Mouse (Mus musculus) limb, embryonic 13.5 days (tissue): ENCODE measurements at regions not wholly inside any gene's neighbourhood (a gene's known extent, or its start where the extent isn't known, plus 50 kb on each side); places are given as distances from the start of the nearest gene placed in this dataset.

Experiments used
- ATAC-seq: fragments of 200-750 bp; cut with Nextera tagmentation; 2 replicates; pipeline ENCODE4 v1.8.0; 2017; ENCODE audit warnings: low read depth, moderate number of reproducible peaks, moderate TSS enrichment; ENCODE audit not compliant: low FRiP score
- H3K27ac ChIP-seq: fragments of 300-500 bp; sonication (generic); 2 replicates; pipeline ENCODE4 v1.5.1; 2015; ENCODE audit warnings: inconsistent platforms, mild to moderate bottlenecking, moderate library complexity
- H3K27me3 ChIP-seq: fragments of 300-500 bp; sonication (generic); 2 replicates; pipeline ENCODE4 v1.6.1; 2015; ENCODE audit warnings: mild to moderate bottlenecking, inconsistent platforms
- H3K36me3 ChIP-seq: fragments of 300-500 bp; sonication (generic); 2 replicates; pipeline ENCODE4 v1.6.1; 2015; ENCODE audit warnings: inconsistent platforms, mild to moderate bottlenecking, moderate library complexity
- H3K4me1 ChIP-seq: fragments of 300-500 bp; sonication (generic); 2 replicates; pipeline ENCODE4 v1.6.1; 2015; ENCODE audit warnings: inconsistent platforms
- H3K4me2 ChIP-seq: fragments of 300-500 bp; sonication (generic); replicated peaks from 2 replicates; pipeline ENCODE4 v1.6.1; 2015; ENCODE audit warnings: inconsistent platforms, mild to moderate bottlenecking, moderate library complexity
- H3K4me3 ChIP-seq: fragments of 300-500 bp; sonication (generic); 2 replicates; pipeline ENCODE4 v1.5.1; 2015; ENCODE audit warnings: moderate library complexity, mild to moderate bottlenecking, inconsistent platforms
- H3K9ac ChIP-seq: fragments of 300-500 bp; sonication (generic); 2 replicates; pipeline ENCODE4 v1.6.1; 2015; ENCODE audit warnings: mild to moderate bottlenecking, inconsistent platforms
- H3K9me3 ChIP-seq: fragments of 300-500 bp; sonication (generic); 2 replicates; pipeline ENCODE4 v1.6.1; 2016; ENCODE audit warnings: inconsistent platforms
- WGBS: fragments of 180-500 bp; shearing (Covaris S2); methylation state at CpG from one replicate; pipeline ENCODE4 v1.1.7; 2015; 5-methylcytosine and 5-hydroxymethylcytosine counted together

DNA sequence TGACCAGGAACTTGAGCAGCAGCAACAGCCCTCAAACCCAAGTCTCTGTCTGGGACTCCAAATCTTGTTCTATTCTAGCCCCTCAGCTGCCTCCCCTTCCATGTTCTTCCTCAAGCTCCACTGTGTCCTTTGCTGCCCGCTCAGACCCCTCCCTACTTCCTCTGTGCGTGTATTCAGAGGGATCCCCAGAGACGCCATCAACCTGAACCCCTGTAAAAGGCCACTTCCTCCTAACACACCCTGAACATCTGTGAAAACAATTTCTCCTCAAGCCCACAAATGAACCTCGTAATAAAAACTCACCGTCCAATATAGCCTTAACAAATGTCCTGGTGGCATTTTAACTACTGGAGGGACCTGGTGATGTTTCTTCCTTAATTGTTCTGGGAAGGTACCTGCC, 1536.0 kb upstream of the Gulo start:
- Histone ChIP-seq H3K9ac (no peak overlapping the region), H3K27ac (0 out of 2 replicates have a peak overlapping the region, but pooled peaks have one; percentile 11), H3K36me3 (no peaks in the 10 kb centered on the region), H3K4me2 (no peak overlapping the region), H3K4me1 (peaks cover 25% of the 10 kb centered on the region), H3K4me3 (no peak overlapping the region), H3K9me3 (peaks cover 19% of the 10 kb centered on the region), H3K27me3 (no peaks in the 10 kb centered on the region)
- WGBS = 23% methylated on average over 5 of the region's 5 CpGs
- no peak for ATAC-seq

GRCm38 (mm10) chr14:67541271-67541711, 1532.3 kb upstream of the Gulo start:
- Histone ChIP-seq H3K4me1 (peaks cover 37% of the 10 kb centered on the region), H3K27ac (peak overlapping the region; percentile 58; the same call in 1 of the 2 replicates), H3K4me3 (no peak overlapping the region), H3K9me3 (peaks cover 16% of the 10 kb centered on the region), H3K9ac (no peak overlapping the region), H3K36me3 (no peaks in the 10 kb centered on the region), H3K27me3 (no peaks in the 10 kb centered on the region), H3K4me2 (no peak overlapping the region)
- ATAC-seq = peak; percentile 70
- WGBS = 24% methylated on average over 4 of the region's 4 CpGs

DNA sequence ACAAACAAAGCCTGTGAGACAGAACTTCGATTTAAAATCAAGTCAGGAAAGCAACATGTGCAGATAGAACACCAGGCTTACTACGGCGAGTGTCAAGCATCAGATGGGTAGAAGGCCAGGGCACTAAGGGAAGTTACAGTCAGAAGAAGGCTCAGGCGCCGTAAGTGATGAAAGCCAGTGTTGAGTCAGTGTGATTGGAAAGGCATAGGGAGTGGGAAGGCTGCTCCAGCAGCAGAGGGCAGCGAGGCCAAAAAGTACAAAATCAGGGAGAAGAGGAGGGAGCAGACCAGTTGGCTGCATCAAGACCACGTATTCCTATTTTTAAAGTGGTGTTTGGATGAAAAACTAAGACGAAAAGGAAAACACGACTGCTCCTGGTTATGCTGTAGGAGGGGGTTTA, 1529.7 kb upstream of the Gulo start:
- H3K27ac ChIP-seq = no peak overlapping the region
- H3K36me3 ChIP-seq = no peaks in the 10 kb centered on the region
- ATAC-seq = no peak
- H3K4me3 ChIP-seq = no peak overlapping the region
- peaks cover 25% of the 10 kb centered on the region for H3K4me1 ChIP-seq
- H3K4me2 ChIP-seq = no peak overlapping the region
- peaks cover 12% of the 10 kb centered on the region for H3K9me3 ChIP-seq
- WGBS = 70% methylated on average over 9 of the region's 9 CpGs
- H3K9ac ChIP-seq = no peak overlapping the region
- H3K27me3 ChIP-seq = no peaks in the 10 kb centered on the region

- ATAC-seq = no peak
These were observed 1528.0 kb upstream of the Gulo start for GRCm38 (mm10) chr14:67536787-67537659.

DNA sequence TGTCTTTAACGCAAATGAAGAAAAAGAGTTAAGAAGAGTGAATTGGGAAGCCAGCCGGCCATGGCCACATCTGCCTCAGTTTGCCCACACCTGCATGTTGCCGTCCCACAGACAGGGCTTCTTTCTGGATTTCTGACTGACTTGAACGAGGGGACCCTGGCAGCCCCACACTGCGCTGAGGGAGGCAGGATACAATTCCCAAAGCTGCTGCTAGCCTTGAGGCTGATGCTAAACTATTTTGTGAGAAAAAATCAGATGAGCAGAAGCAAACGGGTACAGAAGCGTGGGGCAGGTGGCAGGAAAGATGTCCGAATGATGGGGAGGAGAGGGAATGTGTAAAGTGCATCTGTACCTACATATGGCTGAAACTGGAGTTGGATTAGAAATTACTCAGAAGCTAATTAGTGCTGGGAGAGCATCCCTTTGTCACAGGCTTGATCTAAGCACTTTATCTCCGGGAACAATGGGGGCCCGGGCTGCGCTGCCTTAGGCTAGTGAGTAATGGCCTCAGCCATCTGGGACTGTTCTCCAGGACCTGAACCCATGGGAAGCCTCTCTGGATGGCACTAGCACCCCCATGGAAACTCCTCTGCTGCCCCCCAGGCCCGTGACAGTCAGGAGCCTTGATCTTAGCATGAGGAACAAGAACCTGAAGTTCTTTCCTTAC, 1497.9 kb upstream of the Gulo start:
- 0 out of 2 replicates have a peak, but pooled peaks cover 6% of the 10 kb centered on the region for H3K27me3 ChIP-seq
- H3K4me1 ChIP-seq = no peaks in the 10 kb centered on the region
- no peak overlapping the region for H3K27ac ChIP-seq
- 77% methylated on average over 12 of the region's 12 CpGs for WGBS
- no peak overlapping the region for H3K4me2 ChIP-seq
- no peak for ATAC-seq
- no peaks in the 10 kb centered on the region for H3K36me3 ChIP-seq
- H3K9ac ChIP-seq = no peak overlapping the region
- H3K4me3 ChIP-seq = no peak overlapping the region
- no peaks in the 10 kb centered on the region for H3K9me3 ChIP-seq

More at GRCm38 (mm10) chr14:67536787-67537659, 1528.0 kb upstream of the Gulo start:
- Histone ChIP-seq H3K27me3 (no peaks in the 10 kb centered on the region), H3K4me3 (no peak overlapping the region), H3K4me1 (peaks cover 25% of the 10 kb centered on the region), H3K9me3 (0 out of 2 replicates have a peak, but pooled peaks cover 4% of the 10 kb centered on the region), H3K27ac (peak overlapping the region; percentile 3; the same call in 1 of the 2 replicates), H3K4me2 (no peak overlapping the region), H3K36me3 (no peaks in the 10 kb centered on the region), H3K9ac (no peak overlapping the region)
- WGBS = 46% methylated on average over 8 of the region's 8 CpGs

DNA sequence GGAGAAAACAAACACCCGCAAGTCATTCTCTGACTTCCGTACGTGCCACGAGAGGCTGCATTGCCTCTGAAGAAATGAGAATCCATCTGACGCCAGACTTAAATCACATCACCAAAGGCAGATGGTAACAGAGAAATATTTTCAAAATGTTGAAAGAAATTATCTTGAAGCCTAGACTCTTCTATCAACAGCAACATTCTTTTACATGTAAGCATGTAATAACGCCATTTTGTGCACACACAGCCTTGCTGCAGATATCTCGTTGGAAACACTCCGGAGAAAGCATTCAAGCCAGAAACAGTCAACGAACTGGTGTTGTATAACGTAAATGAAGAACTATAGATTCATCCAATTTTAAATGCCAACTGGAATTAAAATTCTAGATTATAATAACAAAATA, 1483.1 kb upstream of the Gulo start:
- Histone ChIP-seq H3K4me3 (no peak overlapping the region), H3K4me1 (0 out of 2 replicates have a peak, but pooled peaks cover 1% of the 10 kb centered on the region), H3K27me3 (peaks cover 8% of the 10 kb centered on the region; the same call in 1 of the 2 replicates), H3K27ac (no peak overlapping the region), H3K9ac (no peak overlapping the region), H3K36me3 (no peaks in the 10 kb centered on the region), H3K4me2 (no peak overlapping the region), H3K9me3 (no peaks in the 10 kb centered on the region)
- WGBS = 93% methylated on average over 10 of the region's 10 CpGs
- no peak for ATAC-seq

DNA sequence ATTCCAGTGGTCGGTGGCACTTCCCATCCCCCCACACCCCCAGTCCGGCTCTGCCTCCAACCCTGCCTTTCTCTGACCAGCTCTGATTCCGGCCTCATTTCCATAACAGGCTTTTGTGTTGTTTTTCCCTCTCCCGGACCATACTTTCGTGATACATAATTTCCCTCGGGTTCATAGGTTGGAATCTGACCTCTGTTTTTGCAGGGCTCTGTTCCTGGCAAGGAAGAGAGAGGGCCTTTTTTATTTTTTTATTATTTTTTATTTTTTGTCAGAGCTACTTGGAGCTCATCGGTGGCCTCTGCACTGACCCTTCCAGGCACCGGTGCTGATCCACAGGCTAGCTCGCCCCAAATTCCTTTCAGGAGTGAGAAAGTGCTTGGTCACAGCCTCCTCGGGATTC, 1477.7 kb upstream of the Gulo start:
- H3K27me3 ChIP-seq = peaks cover 8% of the 10 kb centered on the region; the same call in 1 of the 2 replicates
- H3K27ac ChIP-seq = no peak overlapping the region
- no peak overlapping the region for H3K9ac ChIP-seq
- H3K4me2 ChIP-seq = no peak overlapping the region
- peaks cover 22% of the 10 kb centered on the region for H3K4me1 ChIP-seq
- 33% methylated on average over 10 of the region's 10 CpGs for WGBS
- H3K4me3 ChIP-seq = no peak overlapping the region
- no peak for ATAC-seq
- no peaks in the 10 kb centered on the region for H3K9me3 ChIP-seq
- no peaks in the 10 kb centered on the region for H3K36me3 ChIP-seq

- peaks cover 8% of the 10 kb centered on the region; the same call in 1 of the 2 replicates for H3K27me3 ChIP-seq
- H3K4me1 ChIP-seq = peaks cover 22% of the 10 kb centered on the region
- no peak for ATAC-seq
- H3K9ac ChIP-seq = no peak overlapping the region
- 84% methylated on average over 4 of the region's 4 CpGs for WGBS
- H3K36me3 ChIP-seq = no peaks in the 10 kb centered on the region
- H3K4me3 ChIP-seq = no peak overlapping the region
- H3K27ac ChIP-seq = no peak overlapping the region
- no peak overlapping the region for H3K4me2 ChIP-seq
- H3K9me3 ChIP-seq = no peaks in the 10 kb centered on the region
These were observed 1476.4 kb upstream of the Gulo start for GRCm38 (mm10) chr14:67485449-67485800.

DNA sequence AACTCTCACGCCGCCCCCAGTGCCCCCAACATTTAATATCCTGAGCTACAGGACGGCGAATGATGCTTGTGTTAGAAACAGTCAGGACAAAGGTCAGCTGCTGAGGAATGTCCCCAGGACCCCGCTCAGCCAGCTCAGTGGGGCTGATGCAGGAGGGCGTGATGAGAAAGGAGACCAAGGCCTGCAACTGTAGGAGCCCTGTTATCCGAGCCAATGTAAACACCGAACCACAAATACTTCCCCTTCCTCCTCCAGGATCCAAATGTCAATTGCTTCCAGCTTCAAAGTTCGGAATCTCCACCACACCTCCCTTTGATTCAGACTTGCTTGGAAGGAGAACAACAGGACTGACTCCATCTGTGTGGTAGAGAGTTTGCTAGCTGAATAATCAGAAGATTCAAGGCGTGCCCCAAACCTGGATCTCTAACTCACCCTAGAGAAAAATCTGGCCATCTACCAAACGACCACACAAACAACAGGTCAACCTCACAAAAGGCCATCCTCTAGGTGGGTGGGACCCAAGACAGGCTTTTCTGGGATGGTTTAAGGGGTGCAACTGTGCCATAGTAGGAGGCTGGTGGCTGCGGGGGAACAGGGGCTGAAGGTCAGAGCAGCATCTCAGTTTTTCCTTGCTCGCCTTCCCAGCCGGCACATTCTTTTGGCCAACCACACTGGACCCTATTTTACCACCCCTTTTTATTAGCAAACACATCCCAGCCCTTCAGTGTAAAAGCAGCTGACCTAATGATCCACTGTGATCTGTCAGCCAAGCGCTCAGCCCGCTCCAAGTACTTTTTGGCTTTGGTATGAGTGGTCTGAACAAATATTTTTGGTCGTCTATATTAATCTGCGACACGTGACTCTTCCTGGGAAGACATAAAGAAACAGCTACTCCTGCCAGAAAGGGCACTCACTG, 1475.8 kb upstream of the Gulo start:
- ATAC-seq = no peak
- no peaks in the 10 kb centered on the region for H3K36me3 ChIP-seq
- no peak overlapping the region for H3K4me3 ChIP-seq
- H3K4me1 ChIP-seq = peaks cover 22% of the 10 kb centered on the region
- peaks cover 8% of the 10 kb centered on the region; the same call in 1 of the 2 replicates for H3K27me3 ChIP-seq
- H3K27ac ChIP-seq = peak overlapping the region; percentile 39; the same call in 1 of the 2 replicates
- no peak overlapping the region for H3K4me2 ChIP-seq
- 49% methylated on average over 19 of the region's 19 CpGs for WGBS
- no peaks in the 10 kb centered on the region for H3K9me3 ChIP-seq
- H3K9ac ChIP-seq = no peak overlapping the region
